Mouse (Mus musculus): ENCODE measurements around the gene Urah. TPM values are rescaled to one million over a fixed set of nuclear protein-coding genes. Genes with fewer than 3 reads are reported as not detected.

Gene Urah
- polyA plus RNA-seq, 1 experiment: not detected

GRCm38 (mm10) chr7:140858746-140859145, 23.9 kb downstream of the Urah start:
- no peak overlapping the region for H3K27ac ChIP-seq (ENCODE audit: insufficient read depth, low read length)
- TF ChIP-seq POLR2A (IDR thresholded peaks at IDR 0.05; ENCODE audit: low read depth, low read length) (no peak), CTCF (IDR thresholded peaks at IDR 0.05; ENCODE audit: borderline replicate concordance, insufficient read depth, low read length) (no peak)
- peak overlapping the region; percentile 80 for H3K4me3 ChIP-seq (ENCODE audit: insufficient read depth, low read length)
- 0 out of 2 replicates have a peak, but pooled peaks cover 4% of the 10 kb centered on the region for H3K4me1 ChIP-seq (ENCODE audit: control insufficient read depth, insufficient read depth, low read length)

GRCm38 (mm10) chr7:140859997-140860396, 25.2 kb downstream of the Urah start:
- no peak overlapping the region for H3K27ac ChIP-seq (ENCODE audit: insufficient read depth, low read length)

DNA sequence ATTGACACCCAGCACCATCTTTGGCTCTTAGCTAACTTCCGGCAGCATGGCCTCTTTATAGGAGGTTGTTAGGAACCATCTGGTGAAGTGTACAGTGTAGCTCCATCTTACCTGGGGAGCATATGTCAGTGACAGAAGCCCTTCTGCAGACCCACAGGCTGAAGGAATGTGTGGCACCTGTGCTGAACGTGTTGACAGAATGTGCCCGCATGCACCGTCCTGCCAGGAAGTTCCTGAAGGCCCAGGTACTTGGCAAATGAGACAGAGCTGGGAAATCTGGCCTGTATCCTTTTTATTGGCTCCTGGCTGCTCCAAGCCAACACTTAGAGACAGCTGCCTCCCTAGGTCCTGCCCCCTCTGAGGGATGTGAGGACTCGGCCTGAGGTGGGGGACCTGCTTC, 25.9 kb downstream of the Urah start:
- TF ChIP-seq POLR2A (IDR thresholded peaks at IDR 0.05; ENCODE audit: low read depth, low read length) (no peak), CTCF (IDR thresholded peaks at IDR 0.05; ENCODE audit: borderline replicate concordance, insufficient read depth, low read length) (no peak)
- Histone ChIP-seq H3K4me3 (ENCODE audit: insufficient read depth, low read length) (no peak overlapping the region), H3K4me1 (ENCODE audit: control insufficient read depth, insufficient read depth, low read length) (0 out of 2 replicates have a peak, but pooled peaks cover 4% of the 10 kb centered on the region), H3K27ac (ENCODE audit: insufficient read depth, low read length) (no peak overlapping the region)

More at GRCm38 (mm10) chr7:140859997-140860396, 25.2 kb downstream of the Urah start:
- 0 out of 2 replicates have a peak, but pooled peaks cover 4% of the 10 kb centered on the region for H3K4me1 ChIP-seq (ENCODE audit: control insufficient read depth, insufficient read depth, low read length)
- TF ChIP-seq CTCF (IDR thresholded peaks at IDR 0.05; ENCODE audit: borderline replicate concordance, insufficient read depth, low read length) (no peak), POLR2A (IDR thresholded peaks at IDR 0.05; ENCODE audit: low read depth, low read length) (no peak)
- H3K4me3 ChIP-seq (ENCODE audit: insufficient read depth, low read length): no peak overlapping the region

DNA sequence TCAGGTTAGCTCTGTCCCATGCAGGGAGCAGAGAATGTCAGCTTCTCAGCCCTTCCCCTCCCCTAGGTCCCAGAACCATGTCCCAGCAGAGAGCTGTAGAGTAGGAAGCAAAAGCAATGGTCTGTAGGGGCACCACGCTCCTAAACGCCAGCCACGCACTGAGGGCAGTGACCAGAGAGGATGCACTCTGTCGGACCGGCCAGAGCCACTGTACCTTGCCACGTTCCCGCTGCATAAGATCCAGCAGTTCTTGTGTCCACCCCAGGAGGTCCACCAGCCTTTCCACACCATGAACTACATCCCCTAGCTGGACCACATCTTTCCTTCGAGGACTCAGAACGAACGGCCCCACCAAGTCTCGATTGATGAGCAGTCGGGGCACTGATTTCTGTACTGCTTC, 29.9 kb downstream of the Urah start:
- no peaks in the 10 kb centered on the region for H3K4me1 ChIP-seq (ENCODE audit: control insufficient read depth, insufficient read depth, low read length)
- H3K4me3 ChIP-seq (ENCODE audit: insufficient read depth, low read length): no peak overlapping the region
- TF ChIP-seq CTCF (IDR thresholded peaks at IDR 0.05; ENCODE audit: borderline replicate concordance, insufficient read depth, low read length): no peak
- TF ChIP-seq POLR2A (IDR thresholded peaks at IDR 0.05; ENCODE audit: low read depth, low read length): peak; percentile 30; the same call in 1 of the 2 replicates
- H3K27ac ChIP-seq (ENCODE audit: insufficient read depth, low read length): no peak overlapping the region

DNA sequence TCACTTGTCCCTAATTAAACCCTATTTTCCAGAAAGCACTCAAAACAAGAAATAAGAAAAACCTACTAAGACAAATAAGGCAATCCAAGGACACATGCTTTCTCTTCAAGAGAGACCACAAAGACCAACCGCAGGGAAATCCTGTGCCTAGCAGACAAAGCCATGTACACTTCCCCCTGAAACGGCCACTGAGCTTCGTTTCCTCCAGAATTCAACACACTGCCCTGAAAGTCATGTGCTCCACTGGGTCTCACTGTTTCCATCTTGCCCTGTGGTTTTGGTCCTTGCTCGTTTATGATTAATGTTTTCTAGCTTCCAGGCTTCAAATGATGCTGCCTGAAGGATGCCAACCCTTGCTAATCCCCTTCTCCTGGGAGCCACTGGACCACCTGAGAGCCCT, 39.4 kb downstream of the Urah start:
- H3K4me1 ChIP-seq (ENCODE audit: control insufficient read depth, insufficient read depth, low read length): no peaks in the 10 kb centered on the region
- TF ChIP-seq CTCF (IDR thresholded peaks at IDR 0.05; ENCODE audit: borderline replicate concordance, insufficient read depth, low read length) (no peak), POLR2A (IDR thresholded peaks at IDR 0.05; ENCODE audit: low read depth, low read length) (no peak)
- H3K4me3 ChIP-seq (ENCODE audit: insufficient read depth, low read length): no peak overlapping the region
- no peak overlapping the region for H3K27ac ChIP-seq (ENCODE audit: insufficient read depth, low read length)

GRCm38 (mm10) chr7:140877364-140877763, 42.5 kb downstream of the Urah start:
- Histone ChIP-seq H3K27ac (ENCODE audit: insufficient read depth, low read length) (no peak overlapping the region), H3K4me3 (ENCODE audit: insufficient read depth, low read length) (no peak overlapping the region), H3K4me1 (ENCODE audit: control insufficient read depth, insufficient read depth, low read length) (no peaks in the 10 kb centered on the region; the same call in 1 of the 2 replicates)

DNA sequence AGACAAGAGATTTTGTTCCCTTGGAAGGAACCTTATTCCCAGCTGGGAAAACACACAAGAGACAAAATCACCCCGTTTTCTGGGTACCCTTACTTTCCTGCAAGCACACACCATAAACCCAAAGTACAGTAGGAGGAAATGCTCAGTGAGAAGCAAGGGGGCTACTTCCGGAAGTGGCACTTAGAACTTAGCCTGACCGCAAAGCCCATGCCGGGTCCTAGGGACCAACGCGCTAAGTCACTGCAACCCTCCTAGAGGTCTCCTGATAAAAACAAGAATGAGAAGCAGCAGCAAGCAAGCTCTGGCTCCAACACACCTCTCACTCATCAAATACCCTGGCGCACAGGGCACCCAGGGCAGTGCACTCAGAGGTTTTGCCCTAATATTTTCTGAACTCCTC, 44.5 kb downstream of the Urah start:
- Histone ChIP-seq H3K4me3 (ENCODE audit: insufficient read depth, low read length) (no peak overlapping the region), H3K4me1 (ENCODE audit: control insufficient read depth, insufficient read depth, low read length) (peaks cover 5% of the 10 kb centered on the region), H3K27ac (ENCODE audit: insufficient read depth, low read length) (no peak overlapping the region)
- TF ChIP-seq POLR2A (IDR thresholded peaks at IDR 0.05; ENCODE audit: low read depth, low read length): no peak
- no peak for TF ChIP-seq CTCF (IDR thresholded peaks at IDR 0.05; ENCODE audit: borderline replicate concordance, insufficient read depth, low read length)

More at GRCm38 (mm10) chr7:140877364-140877763, 42.5 kb downstream of the Urah start:
- TF ChIP-seq POLR2A (IDR thresholded peaks at IDR 0.05; ENCODE audit: low read depth, low read length): no peak
- no peak for TF ChIP-seq CTCF (IDR thresholded peaks at IDR 0.05; ENCODE audit: borderline replicate concordance, insufficient read depth, low read length)

GRCm38 (mm10) chr7:140880419-140880818, 45.6 kb downstream of the Urah start:
- H3K27ac ChIP-seq (ENCODE audit: insufficient read depth, low read length): no peak overlapping the region
- no peak for TF ChIP-seq POLR2A (IDR thresholded peaks at IDR 0.05; ENCODE audit: low read depth, low read length)
- TF ChIP-seq CTCF (IDR thresholded peaks at IDR 0.05; ENCODE audit: borderline replicate concordance, insufficient read depth, low read length): no peak
- H3K4me1 ChIP-seq (ENCODE audit: control insufficient read depth, insufficient read depth, low read length): peaks cover 5% of the 10 kb centered on the region
- no peak overlapping the region for H3K4me3 ChIP-seq (ENCODE audit: insufficient read depth, low read length)

DNA sequence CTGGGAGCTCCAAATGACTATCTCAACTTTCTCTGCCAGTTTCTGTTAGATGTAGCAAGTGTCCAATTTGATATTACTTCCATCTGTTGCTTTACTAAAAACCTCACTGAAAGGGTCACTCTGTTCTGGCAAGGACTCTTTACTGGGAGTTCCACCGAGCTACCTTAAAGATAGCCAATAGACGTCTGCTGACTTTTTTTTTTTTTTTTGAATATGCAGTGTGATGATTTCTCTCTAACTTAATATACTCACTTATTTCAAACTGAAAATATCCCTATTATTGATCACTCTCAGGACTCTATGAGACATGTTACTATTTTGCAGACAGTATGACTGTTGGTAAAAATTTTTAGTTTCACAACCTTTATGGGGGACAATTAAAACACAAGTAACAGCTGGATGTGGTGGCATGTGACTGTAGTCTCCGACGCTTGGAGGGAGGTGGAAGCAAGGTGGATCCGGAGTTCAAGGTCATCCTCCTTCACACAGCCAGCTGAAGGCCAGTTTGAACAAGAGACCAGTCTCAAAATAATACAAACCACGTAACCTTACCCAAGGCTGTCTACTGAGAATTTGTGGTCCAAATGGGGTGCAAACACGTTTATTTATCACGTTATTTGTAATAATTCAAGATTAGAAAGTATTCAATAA, 46.2 kb downstream of the Urah start:
- Histone ChIP-seq H3K4me3 (ENCODE audit: insufficient read depth, low read length) (peak overlapping the region; percentile 97), H3K4me1 (ENCODE audit: control insufficient read depth, insufficient read depth, low read length) (peaks cover 5% of the 10 kb centered on the region), H3K27ac (ENCODE audit: insufficient read depth, low read length) (no peak overlapping the region)
- TF ChIP-seq POLR2A (IDR thresholded peaks at IDR 0.05; ENCODE audit: low read depth, low read length) (no peak), CTCF (IDR thresholded peaks at IDR 0.05; ENCODE audit: borderline replicate concordance, insufficient read depth, low read length) (no peak)

GRCm38 (mm10) chr7:140881696-140882468, 47.1 kb downstream of the Urah start, which contains the start of the genes Psmd13 and Sirt3:
Gene Psmd13, plus strand, starts transcription at chr7:140881968.
Gene Sirt3, minus strand, starts transcription at chr7:140882309.
- TF ChIP-seq POLR2A (IDR thresholded peaks at IDR 0.05; ENCODE audit: low read depth, low read length) (peak; percentile 88), CTCF (IDR thresholded peaks at IDR 0.05; ENCODE audit: borderline replicate concordance, insufficient read depth, low read length) (no peak)
- Histone ChIP-seq H3K4me3 (ENCODE audit: insufficient read depth, low read length) (peak within 1 kb of the TSS; percentile 97), H3K27ac (ENCODE audit: insufficient read depth, low read length) (peak within 1 kb of the TSS; percentile 56), H3K4me1 (ENCODE audit: control insufficient read depth, insufficient read depth, low read length) (peaks cover 5% of the 10 kb centered on the region)
